Mouse (Mus musculus) heart, embryonic 13.5 days (tissue): ENCODE results near the gene Rubcnl. TPM values are rescaled to one million over a fixed set of nuclear protein-coding genes. Genes with fewer than 3 reads are reported as not detected.

Experiments
- ATAC-seq: fragments of 200-750 bp; cut with Nextera tagmentation; 2 replicates; pipeline ENCODE4 v1.8.0; 2017; ENCODE audit warnings: moderate TSS enrichment; ENCODE audit not compliant: insufficient number of reproducible peaks, low FRiP score, low TSS enrichment; ENCODE audit errors: extremely low read depth
- H3K27ac ChIP-seq: fragments of 300-500 bp; sonication (generic); replicated peaks from 2 replicates; pipeline ENCODE4 v1.5.1; 2015; ENCODE audit warnings: moderate library complexity, mild to moderate bottlenecking, inconsistent platforms
- H3K27me3 ChIP-seq: fragments of 300-500 bp; sonication (generic); replicated peaks from 2 replicates; pipeline ENCODE4 v1.6.1; 2015; ENCODE audit warnings: mild to moderate bottlenecking, inconsistent platforms
- H3K36me3 ChIP-seq: fragments of 300-500 bp; sonication (generic); 2 replicates; pipeline ENCODE4 v1.6.1; 2015; ENCODE audit warnings: mild to moderate bottlenecking, inconsistent platforms
- H3K4me1 ChIP-seq: fragments of 300-500 bp; sonication (generic); 2 replicates; pipeline ENCODE4 v1.6.1; 2015; ENCODE audit warnings: inconsistent platforms
- H3K4me2 ChIP-seq: fragments of 300-500 bp; sonication (generic); 2 replicates; pipeline ENCODE4 v1.6.1; 2015; ENCODE audit warnings: inconsistent platforms, mild to moderate bottlenecking, moderate library complexity
- H3K4me3 ChIP-seq: fragments of 300-500 bp; sonication (generic); 2 replicates; pipeline ENCODE4 v1.5.1; 2015; ENCODE audit warnings: moderate library complexity, mild to moderate bottlenecking, inconsistent platforms
- H3K9ac ChIP-seq: fragments of 300-500 bp; sonication (generic); 2 replicates; pipeline ENCODE4 v1.6.1; 2015; ENCODE audit warnings: inconsistent platforms, mild to moderate bottlenecking, moderate library complexity
- H3K9me3 ChIP-seq: fragments of 300-500 bp; sonication (generic); 2 replicates; pipeline ENCODE4 v1.6.1; 2016; ENCODE audit warnings: inconsistent platforms
- WGBS: fragments of 180-500 bp; shearing (Covaris S2); methylation state at CpG from one replicate; pipeline ENCODE4 v1.1.7; 2015; ENCODE audit warnings: mixed read lengths; 5-methylcytosine and 5-hydroxymethylcytosine counted together
- polyA plus RNA-seq: library from polyadenylated mRNA; unstranded; fragments of >200 nt; fragmentation: Nextera tagmentation; extraction: Ambion mirVana; gene quantifications from 2 replicates; pipeline ENCODE4 v1.2.1, GENCODE M21; 2015

Rubcnl gene
- polyA plus RNA-seq = 1.2 and 1.3 TPM in 2 replicates

GRCm38 (mm10) chr14:75015856-75016714 lies at the start of gene Rubcnl:
Gene Rubcnl (plus strand): TSS chr14:75016027.
- Histone ChIP-seq H3K9ac (peak within 1 kb of the TSS; percentile 85), H3K27ac (no peak within 1 kb of the TSS; the same call in 1 of the 2 replicates), H3K4me3 (peak within 1 kb of the TSS; percentile 67), H3K9me3 (no peaks in the 10 kb centered on the region), H3K27me3 (no peaks in the 10 kb centered on the region), H3K4me1 (peaks cover 40% of the 10 kb centered on the region), H3K4me2 (peak within 1 kb of the TSS; percentile 94), H3K36me3 (no peaks in the 10 kb centered on the region)
- no peak for ATAC-seq
- 1% methylated on average over 49 of the region's 49 CpGs for WGBS

- Histone ChIP-seq H3K9ac (no peak overlapping the region), H3K27ac (no peak overlapping the region), H3K4me1 (peaks cover 35% of the 10 kb centered on the region), H3K4me2 (no peak overlapping the region), H3K9me3 (no peaks in the 10 kb centered on the region), H3K27me3 (0 out of 2 replicates have a peak, but pooled peaks cover 23% of the 10 kb centered on the region), H3K36me3 (no peaks in the 10 kb centered on the region), H3K4me3 (no peak overlapping the region)
- no peak for ATAC-seq
- 17% methylated on average over 3 of the region's 3 CpGs for WGBS
Measured at GRCm38 (mm10) chr14:74972216-74972615, 43.6 kb upstream of the Rubcnl start.

- Histone ChIP-seq H3K36me3 (no peaks in the 10 kb centered on the region), H3K9ac (no peak overlapping the region), H3K9me3 (no peaks in the 10 kb centered on the region), H3K4me2 (no peak overlapping the region), H3K4me1 (peaks cover 35% of the 10 kb centered on the region), H3K4me3 (no peak overlapping the region), H3K27ac (no peak overlapping the region), H3K27me3 (0 out of 2 replicates have a peak, but pooled peaks cover 23% of the 10 kb centered on the region)
- no peak for ATAC-seq
- WGBS = 60% methylated on average over 5 of the region's 5 CpGs
Measured at GRCm38 (mm10) chr14:74972687-74973086, 43.1 kb upstream of the Rubcnl start.

- no peaks in the 10 kb centered on the region for H3K36me3 ChIP-seq
- H3K9ac ChIP-seq = no peak overlapping the region
- peaks cover 27% of the 10 kb centered on the region for H3K27me3 ChIP-seq
- no peak overlapping the region for H3K4me3 ChIP-seq
- 38% methylated on average over 10 of the region's 10 CpGs for WGBS
- H3K27ac ChIP-seq = peak overlapping the region; percentile 72
- H3K4me2 ChIP-seq = no peak overlapping the region
- no peak for ATAC-seq
- no peaks in the 10 kb centered on the region for H3K9me3 ChIP-seq
- peaks cover 35% of the 10 kb centered on the region for H3K4me1 ChIP-seq
Measured at GRCm38 (mm10) chr14:74974136-74974651, 41.6 kb upstream of the Rubcnl start.

DNA sequence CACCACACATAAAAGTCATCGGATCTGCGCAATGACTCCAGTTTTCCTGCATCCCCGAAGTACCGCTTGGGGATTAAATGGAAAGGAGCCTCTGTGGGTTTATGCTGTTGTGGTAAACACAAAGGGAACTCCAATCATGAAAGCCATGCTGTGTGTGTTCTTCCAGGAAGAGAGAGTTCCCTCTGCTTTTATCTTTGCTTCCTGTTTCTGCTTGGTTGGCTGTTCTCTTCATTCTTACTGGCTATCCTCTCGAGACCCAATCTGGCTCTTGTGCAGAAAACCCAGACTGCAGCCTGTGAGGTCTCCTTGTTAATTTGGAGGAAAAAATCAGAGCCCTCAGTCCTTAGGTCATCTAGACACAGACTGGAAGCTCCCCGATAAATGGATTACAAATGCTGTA lies 38.9 kb upstream of the Rubcnl start:
- H3K4me3 ChIP-seq = no peak overlapping the region
- H3K36me3 ChIP-seq = no peaks in the 10 kb centered on the region
- WGBS = 70% methylated on average over 6 of the region's 6 CpGs
- H3K9me3 ChIP-seq = no peaks in the 10 kb centered on the region
- ATAC-seq = no peak
- H3K4me2 ChIP-seq = no peak overlapping the region
- peaks cover 35% of the 10 kb centered on the region for H3K4me1 ChIP-seq
- no peak overlapping the region for H3K9ac ChIP-seq
- H3K27ac ChIP-seq = no peak overlapping the region
- peaks cover 24% of the 10 kb centered on the region for H3K27me3 ChIP-seq

GRCm38 (mm10) chr14:74981016-74981415 lies 34.8 kb upstream of the Rubcnl start:
- peaks cover 5% of the 10 kb centered on the region; the same call in 1 of the 2 replicates for H3K4me1 ChIP-seq
- no peak overlapping the region for H3K27ac ChIP-seq
- no peaks in the 10 kb centered on the region for H3K9me3 ChIP-seq
- H3K9ac ChIP-seq = no peak overlapping the region
- no peaks in the 10 kb centered on the region for H3K36me3 ChIP-seq
- peaks cover 19% of the 10 kb centered on the region for H3K27me3 ChIP-seq
- no peak for ATAC-seq
- H3K4me3 ChIP-seq = no peak overlapping the region
- 77% methylated on average over 3 of the region's 3 CpGs for WGBS
- no peak overlapping the region for H3K4me2 ChIP-seq

DNA sequence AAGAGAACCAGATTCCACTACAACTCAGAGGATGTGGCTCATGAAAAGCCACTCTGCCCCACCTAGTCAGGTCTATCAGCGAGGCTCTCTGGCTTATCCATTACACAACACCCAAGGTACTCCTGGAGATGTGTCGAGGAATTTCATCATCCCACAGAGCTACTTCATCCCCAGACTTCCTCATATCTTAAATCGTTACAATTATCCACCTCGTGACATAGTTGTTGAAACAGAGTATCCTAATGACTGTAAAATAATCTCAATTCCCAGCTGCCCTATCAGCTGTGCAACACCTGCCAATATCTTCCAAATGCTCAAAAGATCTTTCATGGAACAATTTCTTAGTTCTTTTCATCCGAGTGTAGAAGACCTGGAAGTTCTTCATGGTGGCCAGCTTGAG lies 32.7 kb upstream of the Rubcnl start:
- no peaks in the 10 kb centered on the region for H3K4me1 ChIP-seq
- ATAC-seq = no peak
- H3K4me3 ChIP-seq = no peak overlapping the region
- no peaks in the 10 kb centered on the region for H3K9me3 ChIP-seq
- H3K27ac ChIP-seq = no peak overlapping the region
- 60% methylated on average over 5 of the region's 5 CpGs for WGBS
- no peak overlapping the region for H3K9ac ChIP-seq
- no peak overlapping the region for H3K4me2 ChIP-seq
- peaks cover 10% of the 10 kb centered on the region for H3K27me3 ChIP-seq
- H3K36me3 ChIP-seq = no peaks in the 10 kb centered on the region

GRCm38 (mm10) chr14:74984817-74985391 lies 30.9 kb upstream of the Rubcnl start:
- 71% methylated on average over 7 of the region's 7 CpGs for WGBS
- no peaks in the 10 kb centered on the region for H3K36me3 ChIP-seq
- H3K27me3 ChIP-seq = no peaks in the 10 kb centered on the region
- H3K9ac ChIP-seq = no peak overlapping the region
- H3K4me1 ChIP-seq = no peaks in the 10 kb centered on the region; the same call in 1 of the 2 replicates
- H3K27ac ChIP-seq = no peak overlapping the region
- no peaks in the 10 kb centered on the region for H3K9me3 ChIP-seq
- H3K4me2 ChIP-seq = no peak overlapping the region
- no peak overlapping the region for H3K4me3 ChIP-seq
- no peak for ATAC-seq

- Histone ChIP-seq H3K9ac (no peak overlapping the region), H3K27ac (no peak overlapping the region), H3K4me2 (no peak overlapping the region), H3K4me3 (no peak overlapping the region), H3K36me3 (no peaks in the 10 kb centered on the region), H3K4me1 (no peaks in the 10 kb centered on the region; the same call in 1 of the 2 replicates), H3K9me3 (no peaks in the 10 kb centered on the region), H3K27me3 (no peaks in the 10 kb centered on the region)
- ATAC-seq = no peak
- WGBS = 59% methylated on average over 4 of the region's 4 CpGs
Measured at GRCm38 (mm10) chr14:74985658-74986057, 30.2 kb upstream of the Rubcnl start.

- Histone ChIP-seq H3K4me3 (no peak overlapping the region), H3K36me3 (no peaks in the 10 kb centered on the region), H3K4me1 (no peaks in the 10 kb centered on the region; the same call in 1 of the 2 replicates), H3K9me3 (no peaks in the 10 kb centered on the region), H3K9ac (no peak overlapping the region), H3K27ac (no peak overlapping the region), H3K27me3 (no peaks in the 10 kb centered on the region), H3K4me2 (no peak overlapping the region)
- WGBS = 75% methylated on average over 3 of the region's 3 CpGs
- ATAC-seq = no peak
Measured at GRCm38 (mm10) chr14:74986527-74986926, 29.3 kb upstream of the Rubcnl start.

- Histone ChIP-seq H3K4me2 (no peak overlapping the region), H3K9ac (no peak overlapping the region), H3K4me1 (no peaks in the 10 kb centered on the region; the same call in 1 of the 2 replicates), H3K27me3 (no peaks in the 10 kb centered on the region), H3K9me3 (no peaks in the 10 kb centered on the region), H3K36me3 (no peaks in the 10 kb centered on the region), H3K4me3 (no peak overlapping the region), H3K27ac (no peak overlapping the region)
- no peak for ATAC-seq
- WGBS = 38% methylated on average over 4 of the region's 4 CpGs
Measured at GRCm38 (mm10) chr14:74989322-74989721, 26.5 kb upstream of the Rubcnl start.
